Mouse (Mus musculus) kidney, adult 2 months (tissue): ENCODE results near the gene Faf1.

Experiments used
- CTCF ChIP-seq: fragments of 200-500 bp; conservative IDR thresholded peaks from 2 replicates; pipeline ENCODE4 v1.5.1; 2011; ENCODE audit warnings: low read depth, mild to moderate bottlenecking, control low read depth, low read length, moderate library complexity, mixed read lengths; ENCODE audit not compliant: insufficient read depth, insufficient read length
- POLR2A ChIP-seq: fragments of 200-500 bp; IDR thresholded peaks from one replicate; pipeline ENCODE4 v1.6.1; 2011; ENCODE audit warnings: low read depth, low read length, control low read depth

DNA sequence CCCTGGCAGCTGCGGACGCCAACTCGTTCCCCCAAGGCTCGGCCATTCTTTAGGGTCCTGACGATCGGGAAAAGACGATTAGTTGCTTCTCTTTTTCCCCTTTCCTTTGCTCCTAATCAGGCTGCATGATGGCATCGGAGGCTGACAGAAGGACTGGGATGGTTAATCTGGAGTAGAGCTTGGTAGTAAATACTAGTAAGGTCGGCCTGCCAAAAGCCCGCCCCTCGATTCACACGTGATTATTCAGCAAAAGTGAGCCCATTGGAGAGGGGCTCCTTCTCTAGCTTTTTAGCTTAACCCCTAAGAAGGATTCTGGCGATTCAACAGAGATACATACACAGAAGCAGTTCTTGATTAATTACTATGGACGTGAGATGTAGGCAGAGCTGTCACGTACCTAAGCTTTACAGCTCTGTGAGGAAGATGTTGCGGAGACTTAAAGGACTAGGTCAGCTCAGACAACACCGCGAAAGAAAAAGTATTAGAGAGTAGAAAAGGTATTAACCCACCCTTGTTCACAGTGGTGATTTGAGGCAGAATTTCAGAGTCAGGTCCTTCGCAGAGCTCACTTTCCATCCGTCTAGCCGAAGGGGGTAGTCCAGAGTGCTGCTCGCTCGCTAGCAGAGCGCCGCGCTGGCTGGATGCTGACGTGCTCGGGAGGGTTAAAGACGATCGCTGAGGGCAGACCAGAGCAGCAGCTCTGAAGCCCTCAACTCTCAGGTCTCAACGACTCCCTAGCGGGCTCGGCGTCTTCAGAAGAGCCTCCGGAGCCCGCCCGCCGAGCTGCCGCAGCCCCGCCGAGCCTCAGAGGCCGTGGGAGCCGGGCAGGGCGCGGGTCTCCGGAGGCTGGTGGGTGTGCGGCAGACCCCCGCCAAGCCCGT is 11.0 kb upstream of the Faf1 start:
- no peak for TF ChIP-seq POLR2A
- TF ChIP-seq CTCF, result no peak
